Mouse (Mus musculus) layer of hippocampus, postnatal 25 days (tissue): ENCODE measurements around the gene Rab11a. TPM values are rescaled to one million over a fixed set of nuclear protein-coding genes. Genes with fewer than 3 reads are reported as not detected.
A peak's percentile ranks its signal among the peaks of the same experiment; 100 is the strongest.
"Not testable (repeated sequence)": the region's sequence is repeated elsewhere in the genome, so short reads cannot be mapped to it uniquely, and the experiment has no call there.

ENCODE experiments used
- DNase-seq, 2 experiments: peaks; one replicate each; pipeline ENCODE4 v3.0.0; 2022; ENCODE audit warnings: mixed read lengths in 2 of 2, low spot score in 1 of 2; ENCODE audit errors: extremely low spot score in 1 of 2
- total RNA-seq, 2 experiments: library from RNA; stranded (reverse); gene quantifications; 2 replicates each; pipeline ENCODE4 v1.2.3; 2021

Gene Rab11a
- total RNA-seq, 2 experiments from 2014 or later: 241 to 253 TPM

DNA sequence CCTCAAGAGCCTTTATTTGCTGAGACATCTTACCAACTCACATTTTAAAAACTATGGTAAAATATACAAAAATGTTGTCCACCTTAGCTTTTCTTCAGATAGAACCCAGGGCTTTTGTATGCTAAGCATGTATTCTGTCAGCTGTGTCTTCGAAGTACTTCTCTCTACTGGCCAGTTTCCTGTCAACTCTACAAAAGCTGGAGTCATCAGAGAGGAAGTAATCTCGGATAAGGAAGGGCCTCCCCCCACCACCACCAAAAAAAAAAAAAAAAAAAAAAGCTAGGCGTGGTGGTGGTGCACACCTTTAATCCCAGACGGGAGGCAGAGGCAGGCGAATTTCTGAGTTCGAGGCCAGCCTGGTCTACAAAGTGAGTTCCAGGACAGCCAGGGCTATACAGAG lies 11.8 kb upstream of the Rab11a start:
- no peak for DNase-seq

GRCm38 (mm10) chr9:64747735-64748134 lies 10.2 kb upstream of the Rab11a start:
- DNase-seq: no peak

DNA sequence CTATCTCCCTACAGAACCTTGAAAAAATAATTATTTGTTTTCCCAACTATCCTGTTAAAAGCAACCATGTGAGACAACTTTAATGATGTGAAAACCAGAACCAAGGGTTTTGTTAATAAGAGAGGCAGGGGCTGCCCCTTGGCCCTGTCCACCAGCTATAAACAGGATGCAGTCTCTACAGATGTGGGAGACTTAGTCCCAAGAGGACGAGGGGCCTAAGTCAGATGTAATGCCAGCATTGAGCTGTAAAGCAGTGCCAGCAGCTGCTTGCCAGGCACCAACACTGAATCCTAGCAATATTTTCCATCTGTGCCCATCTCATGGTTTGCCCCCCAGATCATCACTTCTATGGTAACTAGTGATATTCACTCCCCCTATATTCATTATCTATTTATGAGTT lies 4.9 kb upstream of the Rab11a start:
- DNase-seq: no peak

DNA sequence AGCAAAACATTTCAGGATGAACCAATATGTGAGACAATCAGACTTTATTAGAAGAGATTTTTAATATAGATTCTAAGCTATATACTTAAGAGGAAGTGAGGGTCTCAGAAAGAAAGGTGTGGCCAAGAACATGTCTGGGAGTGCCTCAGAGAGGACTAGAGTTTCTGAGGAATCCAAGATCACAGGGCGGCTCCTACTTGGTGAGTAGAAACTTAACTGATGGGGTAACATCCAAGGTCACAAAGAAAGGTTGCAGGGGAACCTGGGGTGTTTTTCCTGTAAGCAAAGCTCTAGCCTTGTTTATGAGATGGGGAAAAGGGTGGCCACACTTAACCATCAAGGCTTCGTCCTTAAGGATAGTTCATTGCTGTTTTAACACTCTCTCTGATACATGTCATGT lies 1.4 kb upstream of the Rab11a start:
- no peak for DNase-seq

GRCm38 (mm10) chr9:64736639-64737405 lies 736 bp downstream of the Rab11a start:
- peak; percentile 31 to 37 for DNase-seq

- peak in 1 of 2 experiments; percentile 6 for DNase-seq
Measured at GRCm38 (mm10) chr9:64736076-64736638, 1.4 kb downstream of the Rab11a start.

- DNase-seq: not testable (repeated sequence)
Measured at GRCm38 (mm10) chr9:64734992-64735391, 2.6 kb downstream of the Rab11a start.

- no peak for DNase-seq
Measured at GRCm38 (mm10) chr9:64734166-64734565, 3.4 kb downstream of the Rab11a start.

DNA sequence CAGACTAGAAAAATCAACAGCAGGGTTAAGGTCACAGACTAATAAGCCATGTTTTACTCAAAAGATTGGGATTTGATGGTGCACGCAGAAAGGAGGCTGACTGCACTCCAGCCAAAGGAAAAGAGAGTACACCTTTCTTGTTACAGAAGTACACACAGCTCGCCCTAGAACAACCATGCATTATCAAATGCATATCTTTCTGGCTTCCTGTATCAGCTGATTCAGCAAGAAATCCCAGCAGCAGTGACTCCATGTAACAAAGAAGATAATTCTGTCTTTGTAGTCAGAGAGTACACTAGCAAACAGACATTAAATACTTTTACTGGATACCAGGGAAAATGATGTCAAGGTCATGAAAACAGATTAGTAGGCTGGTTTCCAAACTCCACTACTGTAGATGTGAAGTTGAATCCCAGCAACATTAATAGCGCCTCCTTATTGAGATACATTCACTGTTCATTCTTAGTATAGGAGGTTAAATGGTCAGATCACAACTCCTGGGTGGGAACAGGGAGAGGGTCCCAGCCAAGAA lies 6.5 kb downstream of the Rab11a start:
- no peak for DNase-seq

GRCm38 (mm10) chr9:64726454-64726853 lies 11.1 kb downstream of the Rab11a start:
- DNase-seq: no peak

GRCm38 (mm10) chr9:64719526-64720163 lies 17.9 kb downstream of the Rab11a start:
- no peak for DNase-seq

DNA sequence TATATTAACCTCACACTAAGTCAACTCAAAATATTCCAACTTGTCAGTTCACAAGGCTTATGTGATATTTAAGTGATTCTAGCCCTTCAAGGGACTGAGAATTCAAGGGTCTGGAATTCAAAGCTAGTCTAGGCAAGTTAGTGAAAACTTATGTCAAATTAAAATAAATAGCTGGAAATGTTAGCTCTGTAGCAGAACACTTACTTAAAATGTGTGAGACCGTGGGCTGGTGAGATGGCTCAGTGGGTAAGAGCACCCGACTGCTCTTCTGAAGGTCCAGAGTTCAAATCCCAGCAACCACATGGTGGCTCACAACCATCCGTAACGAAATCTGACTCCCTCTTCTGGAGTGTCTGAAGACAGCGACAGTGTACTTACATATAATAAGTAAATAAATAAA lies 27.3 kb downstream of the Rab11a start:
- DNase-seq: not testable (repeated sequence)

GRCm38 (mm10) chr9:64704073-64704840 lies 33.3 kb downstream of the Rab11a start:
- no peak for DNase-seq

GRCm38 (mm10) chr9:64703420-64703965 lies 34.1 kb downstream of the Rab11a start:
- DNase-seq: no peak

- no peak for DNase-seq
Measured at GRCm38 (mm10) chr9:64702937-64703336, 34.6 kb downstream of the Rab11a start.

- no peak for DNase-seq
Measured at GRCm38 (mm10) chr9:64702391-64702790, 35.2 kb downstream of the Rab11a start.

DNA sequence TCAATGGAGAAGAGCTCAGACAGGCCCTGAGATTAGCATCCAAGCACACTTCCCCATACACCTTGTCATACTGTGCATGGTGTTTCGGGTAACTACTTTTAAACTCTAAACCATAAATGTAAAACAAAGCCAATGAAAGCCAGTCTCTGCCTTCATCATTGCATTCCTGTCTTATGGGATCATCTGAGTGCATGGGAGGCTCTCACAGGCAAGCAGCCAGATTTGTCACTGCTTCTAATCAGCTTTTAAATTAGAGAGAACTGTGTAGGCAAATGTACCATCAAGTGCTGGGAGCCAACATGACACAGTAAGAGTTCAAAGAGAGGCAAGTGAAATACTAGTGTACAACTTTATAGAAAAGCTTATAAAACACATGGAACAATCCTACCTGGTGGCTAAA lies 35.9 kb downstream of the Rab11a start:
- DNase-seq: no peak

DNA sequence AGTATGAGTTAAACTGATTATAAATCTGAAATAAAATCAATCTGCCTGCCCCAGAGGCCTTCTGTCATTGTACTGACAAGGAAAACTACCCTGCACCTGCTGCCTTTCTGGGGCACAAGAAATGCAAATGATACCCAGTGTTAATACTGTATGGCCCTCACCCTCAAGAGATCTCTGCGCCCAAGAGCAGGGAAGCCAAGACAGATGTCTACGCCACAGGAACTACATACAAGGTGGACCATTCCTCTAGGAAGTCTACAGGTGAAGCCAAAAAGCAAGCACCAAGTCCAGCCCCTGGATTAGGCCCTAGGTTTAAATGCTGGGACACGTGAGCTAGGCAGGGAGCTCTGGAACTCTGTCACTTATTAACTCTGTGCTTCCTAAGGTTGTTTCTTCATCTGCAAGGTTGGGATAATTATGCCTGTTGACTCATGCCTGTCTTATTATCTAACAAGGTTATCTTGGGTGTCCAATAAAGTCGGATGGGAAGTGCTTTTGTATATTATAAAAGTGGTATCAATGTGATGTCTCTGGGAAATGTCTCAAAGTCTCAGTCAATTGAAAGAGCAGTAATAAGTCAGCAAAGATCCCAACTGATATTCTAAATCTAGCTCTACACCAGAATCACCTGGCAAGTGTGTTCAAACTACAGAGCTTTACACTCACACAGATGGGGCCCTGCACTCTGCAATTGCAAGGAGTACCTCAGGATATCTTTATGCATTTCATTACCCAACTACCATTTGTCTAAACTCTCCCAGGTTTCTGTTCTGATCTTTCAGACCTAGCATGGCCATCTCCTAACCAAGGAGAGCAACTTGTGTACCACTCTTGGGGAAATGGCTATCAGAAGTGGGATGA lies 36.9 kb downstream of the Rab11a start:
- DNase-seq: no peak

- no peak for DNase-seq
Measured at GRCm38 (mm10) chr9:64698586-64698985, 39.0 kb downstream of the Rab11a start.
